Mouse (Mus musculus): ENCODE results near the gene Gss. TPM values are rescaled to one million over a fixed set of nuclear protein-coding genes. Genes with fewer than 3 reads are reported as not detected.
A peak's percentile ranks its signal among the peaks of the same experiment; 100 is the strongest.

Gene Gss
- polyA plus RNA-seq, 1 experiment: 55.3 TPM

DNA sequence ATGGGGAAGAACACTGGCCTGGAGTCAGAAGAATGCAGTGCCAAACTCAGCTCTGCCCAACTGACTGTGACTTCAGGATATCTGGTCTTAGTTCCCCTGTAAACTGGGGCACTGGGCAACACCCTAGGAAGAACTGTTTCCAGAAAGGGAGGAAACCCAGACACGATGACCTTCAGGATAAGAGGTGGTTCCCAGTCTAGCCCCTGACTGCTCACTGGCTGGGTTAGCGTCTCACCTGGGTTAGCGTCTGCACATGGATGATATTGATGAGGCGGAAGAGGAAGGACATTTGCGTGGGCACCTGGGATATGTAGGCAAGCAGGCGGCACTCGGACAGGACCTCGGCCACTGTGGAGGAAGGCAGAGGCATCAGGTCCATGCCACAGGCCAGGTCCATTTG, 43.4 kb upstream of the Gss start:
- no peaks in the 10 kb centered on the region for H3K79me2 ChIP-seq (ENCODE audit: control insufficient read depth, insufficient read depth)
- H3K4me2 ChIP-seq (ENCODE audit: low read depth): no peak overlapping the region
- TF ChIP-seq MAX (IDR thresholded peaks at IDR 0.05; ENCODE audit: low read depth): no peak
- TF ChIP-seq REST (IDR thresholded peaks at IDR 0.05; ENCODE audit: insufficient read depth, insufficient read length): no peak
- TF ChIP-seq MYOD1 (IDR thresholded peaks at IDR 0.05; ENCODE audit: control insufficient read depth in 1 of 3, insufficient read length in 2 of 3, low read depth in 2 of 3): no peak
- TF ChIP-seq SRF (IDR thresholded peaks at IDR 0.05; ENCODE audit: control insufficient read depth, insufficient read length, low read depth): no peak
- no peak for TF ChIP-seq USF1 (IDR thresholded peaks at IDR 0.05; ENCODE audit: low read depth)
- TF ChIP-seq TCF12 (IDR thresholded peaks at IDR 0.05; ENCODE audit: insufficient read depth, poor library complexity, severe bottlenecking): no peak
- TF ChIP-seq E2F4 (IDR thresholded peaks at IDR 0.05; ENCODE audit: insufficient read depth): no peak
- peak; percentile 78 for TF ChIP-seq POLR2AphosphoS2 (IDR thresholded peaks at IDR 0.05; ENCODE audit: insufficient read length, low read depth)
- peak; percentile 42 for TF ChIP-seq POLR2A (IDR thresholded peaks at IDR 0.05; ENCODE audit: insufficient read length, low read depth)
- H3K36me3 ChIP-seq (ENCODE audit: control insufficient read depth, insufficient read depth): peaks cover 15% of the 10 kb centered on the region
- H3K27me3 ChIP-seq (ENCODE audit: control insufficient read depth, insufficient read depth, insufficient read length): no peaks in the 10 kb centered on the region
- no peak overlapping the region for H3K4me3 ChIP-seq
- no peak overlapping the region for H3ac ChIP-seq (ENCODE audit: control insufficient read depth, insufficient read length)

- Histone ChIP-seq H3ac (ENCODE audit: control insufficient read depth, insufficient read length) (no peak overlapping the region), H3K79me2 (ENCODE audit: control insufficient read depth, insufficient read depth) (no peaks in the 10 kb centered on the region), H3K4me2 (ENCODE audit: low read depth) (no peak overlapping the region), H3K27me3 (ENCODE audit: control insufficient read depth, insufficient read depth, insufficient read length) (no peaks in the 10 kb centered on the region), H3K36me3 (ENCODE audit: control insufficient read depth, insufficient read depth) (peaks cover 14% of the 10 kb centered on the region), H3K4me3 (no peak overlapping the region)
- TF ChIP-seq CEBPB (IDR thresholded peaks at IDR 0.05; ENCODE audit: insufficient read depth, poor library complexity, severe bottlenecking) (no peak), POLR2A (IDR thresholded peaks at IDR 0.05; ENCODE audit: insufficient read length, low read depth) (peak; percentile 25), E2F4 (IDR thresholded peaks at IDR 0.05; ENCODE audit: insufficient read depth) (no peak), MYOG (IDR thresholded peaks at IDR 0.05; ENCODE audit: control insufficient read depth in 1 of 3, insufficient read depth in 1 of 3, insufficient read length in 2 of 3, low read depth in 2 of 3) (no peak), REST (IDR thresholded peaks at IDR 0.05; ENCODE audit: insufficient read depth, insufficient read length) (no peak), MYOD1 (IDR thresholded peaks at IDR 0.05; ENCODE audit: control insufficient read depth in 1 of 3, insufficient read length in 2 of 3, low read depth in 2 of 3) (no peak), TCF3 (IDR thresholded peaks at IDR 0.05; ENCODE audit: insufficient read length, low read depth) (no peak)
Observed at GRCm38 (mm10) chr2:155634562-155634961, 42.0 kb upstream of the Gss start.

- H3K4me3 ChIP-seq: no peak overlapping the region
- no peak overlapping the region for H3K4me2 ChIP-seq (ENCODE audit: low read depth)
- no peak overlapping the region for H3ac ChIP-seq (ENCODE audit: control insufficient read depth, insufficient read length)
- H3K27me3 ChIP-seq (ENCODE audit: control insufficient read depth, insufficient read depth, insufficient read length): no peaks in the 10 kb centered on the region
- peaks cover 14% of the 10 kb centered on the region for H3K36me3 ChIP-seq (ENCODE audit: control insufficient read depth, insufficient read depth)
- TF ChIP-seq TCF3 (IDR thresholded peaks at IDR 0.05; ENCODE audit: insufficient read length, low read depth) (no peak), POLR2AphosphoS2 (IDR thresholded peaks at IDR 0.05; ENCODE audit: insufficient read length, low read depth) (peak; percentile 29), E2F4 (IDR thresholded peaks at IDR 0.05; ENCODE audit: insufficient read depth) (no peak), POLR2A (IDR thresholded peaks at IDR 0.05; ENCODE audit: insufficient read length, low read depth) (peak; percentile 52), MAX (IDR thresholded peaks at IDR 0.05; ENCODE audit: low read depth) (no peak), MYOD1 (IDR thresholded peaks at IDR 0.05; ENCODE audit: control insufficient read depth in 1 of 3, insufficient read length in 2 of 3, low read depth in 2 of 3) (no peak), TCF12 (IDR thresholded peaks at IDR 0.05; ENCODE audit: insufficient read depth, poor library complexity, severe bottlenecking) (no peak), REST (IDR thresholded peaks at IDR 0.05; ENCODE audit: insufficient read depth, insufficient read length) (no peak), MYOG (IDR thresholded peaks at IDR 0.05; ENCODE audit: control insufficient read depth in 1 of 3, insufficient read depth in 1 of 3, insufficient read length in 2 of 3, low read depth in 2 of 3) (no peak)
- no peaks in the 10 kb centered on the region for H3K79me2 ChIP-seq (ENCODE audit: control insufficient read depth, insufficient read depth)
Observed at GRCm38 (mm10) chr2:155633731-155634130, 41.1 kb upstream of the Gss start.

DNA sequence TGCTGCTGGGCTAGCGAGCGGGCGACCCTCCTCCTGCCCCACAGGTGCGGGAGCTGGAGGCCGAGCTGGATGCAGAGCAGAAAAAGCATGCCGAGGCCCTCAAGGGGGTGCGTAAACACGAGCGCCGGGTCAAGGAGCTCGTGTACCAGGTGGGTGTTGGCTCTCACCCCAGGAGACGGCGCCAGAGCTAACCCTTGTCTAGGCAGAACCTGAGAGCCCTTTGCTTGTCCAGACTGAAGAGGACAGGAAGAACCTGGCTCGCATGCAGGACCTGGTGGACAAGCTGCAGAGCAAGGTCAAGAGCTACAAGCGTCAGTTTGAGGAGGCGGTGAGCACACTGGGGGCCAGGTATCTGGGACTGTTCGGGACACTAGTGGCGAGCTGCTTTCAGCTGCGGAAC, 40.5 kb upstream of the Gss start:
- Histone ChIP-seq H3ac (ENCODE audit: control insufficient read depth, insufficient read length) (no peak overlapping the region), H3K36me3 (ENCODE audit: control insufficient read depth, insufficient read depth) (peaks cover 9% of the 10 kb centered on the region), H3K27me3 (ENCODE audit: control insufficient read depth, insufficient read depth, insufficient read length) (no peaks in the 10 kb centered on the region), H3K4me3 (no peak overlapping the region), H3K79me2 (ENCODE audit: control insufficient read depth, insufficient read depth) (no peaks in the 10 kb centered on the region), H3K4me2 (ENCODE audit: low read depth) (no peak overlapping the region)
- TF ChIP-seq CEBPB (IDR thresholded peaks at IDR 0.05; ENCODE audit: insufficient read depth, poor library complexity, severe bottlenecking) (no peak), POLR2A (IDR thresholded peaks at IDR 0.05; ENCODE audit: insufficient read length, low read depth) (peak; percentile 19)

DNA sequence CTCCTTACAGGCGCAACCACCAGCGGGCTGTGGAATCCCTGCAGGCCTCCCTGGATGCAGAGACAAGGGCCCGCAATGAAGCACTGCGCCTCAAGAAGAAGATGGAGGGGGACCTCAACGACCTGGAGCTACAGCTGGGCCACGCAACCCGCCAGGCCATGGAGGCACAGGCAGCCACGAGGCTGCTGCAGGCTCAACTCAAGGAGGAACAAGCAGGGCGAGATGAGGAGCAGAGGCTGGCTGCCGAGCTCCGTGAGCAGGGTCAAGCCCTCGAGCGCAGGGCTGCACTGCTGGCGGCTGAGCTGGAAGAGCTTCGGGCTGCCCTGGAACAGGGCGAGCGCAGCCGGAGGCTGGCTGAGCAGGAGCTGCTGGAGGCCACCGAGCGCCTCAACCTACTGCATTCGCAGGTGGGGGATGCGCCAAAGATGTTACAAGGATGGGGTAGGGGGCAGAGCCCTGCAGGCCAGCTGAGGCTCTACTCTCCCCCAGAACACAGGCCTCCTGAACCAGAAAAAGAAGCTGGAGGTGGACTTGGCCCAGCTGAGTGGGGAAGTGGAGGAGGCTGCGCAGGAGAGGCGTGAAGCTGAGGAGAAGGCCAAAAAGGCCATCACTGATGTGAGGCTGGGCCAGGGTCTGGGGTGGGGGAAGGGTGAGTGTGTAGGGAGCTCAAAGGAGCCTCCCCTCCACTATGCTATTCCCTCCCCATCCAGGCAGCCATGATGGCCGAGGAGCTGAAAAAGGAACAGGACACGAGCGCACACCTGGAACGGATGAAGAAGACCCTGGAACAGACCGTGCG, 39.7 kb upstream of the Gss start:
- no peak for TF ChIP-seq MYOD1 (IDR thresholded peaks at IDR 0.05; ENCODE audit: control insufficient read depth in 1 of 3, insufficient read length in 2 of 3, low read depth in 2 of 3)
- peak; percentile 31 for TF ChIP-seq POLR2A (IDR thresholded peaks at IDR 0.05; ENCODE audit: insufficient read length, low read depth)
- peak; percentile 75 for TF ChIP-seq POLR2AphosphoS2 (IDR thresholded peaks at IDR 0.05; ENCODE audit: insufficient read length, low read depth)
- Histone ChIP-seq H3K79me2 (ENCODE audit: control insufficient read depth, insufficient read depth) (no peaks in the 10 kb centered on the region), H3K27me3 (ENCODE audit: control insufficient read depth, insufficient read depth, insufficient read length) (no peaks in the 10 kb centered on the region), H3K36me3 (ENCODE audit: control insufficient read depth, insufficient read depth) (peaks cover 11% of the 10 kb centered on the region), H3ac (ENCODE audit: control insufficient read depth, insufficient read length) (no peak overlapping the region), H3K4me2 (ENCODE audit: low read depth) (no peak overlapping the region), H3K4me3 (no peak overlapping the region)

All from myocyte (in vitro differentiated cells).